Mouse (Mus musculus) kidney, postnatal 14 days (tissue): Measurements from ENCODE around the gene Adamts15.

Source experiments
- DNase-seq: peaks from one replicate; pipeline ENCODE4 v3.0.0; 2022; ENCODE audit warnings: mixed read lengths

Gene Adamts15

DNA sequence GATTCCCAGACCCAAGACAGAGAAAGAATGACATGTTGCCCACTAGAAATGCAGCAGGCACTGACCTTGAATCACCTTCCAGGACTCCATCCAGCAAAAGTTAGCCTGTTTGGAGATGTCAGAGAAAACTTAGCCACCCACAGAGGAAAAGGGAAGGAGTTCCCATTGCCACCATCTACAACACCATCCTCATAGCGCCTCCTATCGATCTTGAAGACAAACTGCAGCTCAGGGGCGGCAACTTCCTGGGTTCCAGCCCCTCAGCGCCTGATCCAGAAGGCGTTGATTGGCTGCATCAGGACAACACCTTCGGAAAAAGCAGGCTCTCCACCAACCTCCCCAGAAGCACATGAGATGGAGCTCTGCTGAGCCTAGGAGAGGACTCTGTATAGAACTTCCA lies 1.5 kb downstream of the Adamts15 start:
- DNase-seq, result peak; percentile 63

DNA sequence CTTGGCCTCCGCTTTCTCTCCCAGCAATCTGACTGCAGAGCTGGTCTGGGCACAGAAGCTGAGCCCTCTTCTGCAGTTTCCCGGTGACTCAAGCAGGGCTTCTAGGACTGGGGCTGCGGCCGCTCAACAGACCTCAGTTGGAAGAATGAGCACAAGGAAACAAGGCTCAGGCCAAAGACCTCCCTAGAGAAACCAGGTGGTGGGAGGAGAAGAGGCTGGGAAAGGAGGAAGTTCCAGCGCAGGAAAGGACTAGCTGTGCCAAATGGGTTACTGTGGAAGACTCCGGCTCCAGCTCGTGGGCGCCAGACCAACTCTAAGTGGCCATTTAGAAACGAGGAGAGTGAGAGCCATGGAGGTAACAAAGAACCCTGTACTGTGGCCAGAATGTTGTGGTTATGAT lies 2.6 kb downstream of the Adamts15 start:
- no peak for DNase-seq

DNA sequence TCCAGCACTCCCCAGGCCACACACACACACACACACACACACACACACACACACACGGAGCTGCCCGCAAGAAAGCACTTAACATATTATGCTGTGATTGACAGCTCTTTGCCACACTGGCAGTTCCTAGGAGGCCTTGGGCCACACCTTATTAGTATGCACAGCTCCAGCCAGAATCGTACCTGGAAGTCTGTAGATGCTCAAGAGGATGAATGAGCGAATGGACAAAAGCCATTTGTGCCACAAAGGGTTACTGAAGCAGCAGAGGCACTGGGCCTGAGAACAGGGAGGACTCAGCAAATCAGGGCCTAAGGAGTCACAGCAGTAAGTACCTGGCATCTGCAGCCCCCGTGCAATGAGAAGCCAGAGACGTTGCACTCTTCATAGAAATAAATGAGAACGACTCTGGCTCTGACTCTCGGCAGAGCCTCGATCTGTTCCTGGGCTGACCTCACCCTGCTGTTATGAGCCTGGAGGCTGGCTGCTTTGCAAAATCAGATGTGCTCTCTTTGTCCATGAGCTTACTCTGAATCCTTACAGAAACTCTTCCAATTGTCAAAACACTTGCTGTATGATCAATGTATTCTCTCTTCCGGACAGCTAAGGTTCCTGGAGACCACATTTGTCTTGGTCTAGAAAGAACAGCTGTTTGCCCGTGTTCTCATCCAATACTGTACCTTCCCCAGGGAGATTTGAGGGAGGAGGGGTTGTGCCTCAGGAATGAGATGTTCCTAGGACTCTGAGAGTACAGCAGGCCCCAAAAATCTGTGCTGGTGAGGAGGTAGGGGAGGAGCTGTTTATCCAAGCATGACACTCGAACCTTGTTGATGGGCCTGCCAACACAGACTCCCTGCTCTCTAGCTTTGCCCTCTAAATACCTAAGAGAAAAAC lies 3.5 kb downstream of the Adamts15 start:
- peak; percentile 27 for DNase-seq

DNA sequence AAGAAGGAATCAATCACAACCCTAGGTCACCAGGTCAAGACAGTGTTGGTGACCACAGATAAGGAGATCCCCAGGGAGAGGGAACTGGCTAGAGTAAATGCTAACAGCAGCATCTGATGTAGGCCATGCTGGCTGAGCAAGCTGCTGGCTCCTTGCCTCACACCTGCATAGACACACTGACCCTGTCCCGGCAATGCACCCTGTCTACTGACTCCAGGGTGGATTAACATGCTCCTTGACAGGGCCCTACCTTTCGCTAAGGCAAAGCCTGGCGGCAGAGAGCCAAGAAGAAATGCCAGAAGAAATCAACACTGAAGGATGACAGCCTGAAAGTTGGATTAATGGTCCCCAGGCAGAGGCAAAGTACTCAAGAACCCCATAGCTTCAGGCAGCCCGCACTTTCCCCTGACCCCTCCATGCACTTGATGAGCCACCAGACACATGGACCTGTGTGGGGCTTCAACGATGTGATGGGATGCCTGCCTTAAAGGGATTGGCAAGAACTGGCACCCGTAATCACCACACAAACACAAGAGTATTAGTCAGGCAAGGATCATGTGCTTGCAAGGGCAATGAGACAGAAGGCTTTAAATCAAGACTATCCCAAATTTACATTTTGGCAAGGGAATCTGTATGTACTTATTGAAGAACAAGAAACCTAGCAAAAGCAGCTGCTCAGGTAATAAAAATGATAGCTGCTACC lies 5.8 kb downstream of the Adamts15 start:
- DNase-seq, result peak; percentile 53

GRCm38 (mm10) chr9:30914241-30914640 lies 8.0 kb downstream of the Adamts15 start:
- DNase-seq, result no peak

DNA sequence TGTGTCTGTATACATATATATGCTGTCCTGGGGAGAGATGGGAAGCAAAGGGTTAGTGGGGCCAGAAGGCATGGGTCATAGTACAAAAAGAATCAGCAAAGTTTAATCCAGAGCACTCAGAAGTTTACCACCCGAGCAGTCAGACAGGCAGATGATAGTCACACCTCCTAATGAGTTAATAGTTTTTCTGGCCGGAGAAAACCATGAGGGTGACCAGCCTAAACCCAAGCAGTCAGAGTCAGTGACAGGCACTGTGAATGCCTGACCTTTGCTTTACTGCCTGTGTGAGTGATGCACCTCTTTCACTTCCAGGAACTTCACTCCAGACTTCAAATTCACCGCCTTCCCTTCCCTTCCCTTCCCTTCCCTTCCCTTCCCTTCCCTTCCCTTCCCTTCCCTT lies 8.8 kb downstream of the Adamts15 start:
- peak; percentile 67 for DNase-seq

GRCm38 (mm10) chr9:30912161-30912560 lies 10.1 kb downstream of the Adamts15 start:
- no peak for DNase-seq

DNA sequence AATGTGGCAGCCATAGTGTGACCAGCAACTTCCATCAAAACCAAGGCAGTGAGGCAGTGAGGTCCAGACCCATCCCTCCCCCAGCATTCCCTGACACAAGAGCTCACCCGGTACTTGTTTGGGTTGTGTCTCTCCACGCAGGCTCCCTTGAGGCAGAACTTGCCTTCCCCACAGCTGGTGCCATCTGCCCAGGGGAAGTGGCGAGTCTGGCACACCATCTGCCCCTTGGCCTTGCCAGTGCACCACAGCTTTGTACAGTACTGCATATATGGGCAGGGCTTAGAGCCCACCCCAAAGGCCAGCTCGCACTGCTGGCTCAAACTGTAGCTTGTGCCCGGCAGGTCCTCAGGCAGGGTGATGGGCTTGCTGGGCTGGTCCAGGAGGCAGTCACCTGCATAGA lies 11.8 kb downstream of the Adamts15 start:
- DNase-seq, result no peak

DNA sequence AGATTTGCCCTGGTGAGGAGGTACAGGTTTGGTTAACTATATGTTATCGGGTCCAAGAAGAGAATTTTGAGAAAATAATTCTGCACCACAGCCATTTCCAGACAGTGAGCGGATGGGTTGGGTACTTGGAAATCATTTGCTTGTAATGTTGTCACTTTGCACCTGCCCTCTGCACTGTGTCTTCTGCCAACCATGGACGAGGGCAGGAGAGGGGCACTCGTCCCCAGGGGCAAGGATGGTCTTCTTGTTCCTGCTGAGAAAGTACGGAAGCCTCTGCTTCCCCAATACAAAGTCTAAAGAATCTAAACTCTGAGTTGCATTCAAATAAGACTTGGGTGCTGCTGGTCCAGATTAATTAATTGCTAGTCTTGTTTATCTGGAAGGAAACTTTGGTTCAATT lies 13.3 kb downstream of the Adamts15 start:
- DNase-seq, result peak; percentile 36

DNA sequence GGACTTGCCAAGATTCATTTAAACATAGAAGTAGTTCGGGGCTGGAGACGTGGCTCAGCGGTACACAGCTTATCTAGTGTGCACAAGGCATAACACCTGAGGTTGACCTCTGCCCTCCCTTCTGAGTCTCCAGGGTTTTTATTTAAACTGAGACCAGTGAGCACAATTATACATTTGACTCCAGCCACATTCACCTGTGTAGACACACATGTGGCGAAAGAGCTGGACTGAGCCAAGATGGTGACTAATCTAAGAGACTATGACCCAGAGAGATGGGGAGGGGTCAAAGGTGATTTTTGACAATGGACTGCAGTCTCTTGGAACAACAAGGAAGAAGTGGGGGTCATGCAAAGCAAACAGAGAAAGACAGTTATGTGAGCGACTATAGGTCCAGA lies 14.0 kb downstream of the Adamts15 start:
- DNase-seq, result no peak

- DNase-seq, result peak; percentile 30
Observed at GRCm38 (mm10) chr9:30907677-30908295, 14.5 kb downstream of the Adamts15 start.

GRCm38 (mm10) chr9:30906426-30906825 lies 15.8 kb downstream of the Adamts15 start:
- DNase-seq, result no peak

DNA sequence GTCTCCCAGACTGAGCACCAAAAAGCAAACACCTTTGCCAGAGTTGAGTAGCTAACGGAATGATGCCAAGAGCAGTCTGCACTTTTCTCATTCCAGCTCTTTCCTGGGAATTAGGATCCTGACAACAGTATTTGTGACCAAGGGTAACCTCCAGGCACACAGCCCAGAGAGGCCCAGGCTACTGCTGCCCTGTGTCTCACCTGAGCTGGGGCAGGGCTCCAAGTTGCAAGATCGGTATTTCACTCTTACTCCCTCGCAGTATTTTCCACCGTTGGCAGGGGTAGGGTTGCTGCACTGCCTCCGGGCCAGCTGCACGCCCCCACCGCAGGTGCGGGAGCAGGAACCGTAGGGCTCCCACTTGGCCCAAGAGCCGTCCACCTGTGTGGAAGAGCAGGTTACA lies 16.4 kb downstream of the Adamts15 start:
- DNase-seq, result no peak

DNA sequence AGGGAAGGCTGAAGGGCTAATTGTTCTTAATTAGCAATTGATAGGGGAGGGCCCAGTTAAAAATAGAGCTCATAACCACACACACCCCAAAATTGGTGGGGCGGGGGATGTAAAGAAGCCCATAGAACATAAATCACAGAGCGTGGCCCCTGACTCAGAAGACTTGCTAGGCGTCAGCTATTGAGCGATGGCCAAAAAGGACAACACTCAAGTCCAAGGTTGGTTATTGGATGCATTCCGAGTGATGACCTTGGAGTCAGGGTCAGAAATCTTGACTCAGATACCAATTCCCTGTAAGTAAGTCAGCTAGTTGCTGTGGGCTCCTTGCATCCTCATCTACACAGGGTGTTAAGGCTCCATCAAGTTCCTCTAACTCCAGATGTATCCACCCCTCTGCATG lies 19.0 kb downstream of the Adamts15 start:
- no peak for DNase-seq

GRCm38 (mm10) chr9:30902641-30903040 lies 19.6 kb downstream of the Adamts15 start:
- no peak for DNase-seq

DNA sequence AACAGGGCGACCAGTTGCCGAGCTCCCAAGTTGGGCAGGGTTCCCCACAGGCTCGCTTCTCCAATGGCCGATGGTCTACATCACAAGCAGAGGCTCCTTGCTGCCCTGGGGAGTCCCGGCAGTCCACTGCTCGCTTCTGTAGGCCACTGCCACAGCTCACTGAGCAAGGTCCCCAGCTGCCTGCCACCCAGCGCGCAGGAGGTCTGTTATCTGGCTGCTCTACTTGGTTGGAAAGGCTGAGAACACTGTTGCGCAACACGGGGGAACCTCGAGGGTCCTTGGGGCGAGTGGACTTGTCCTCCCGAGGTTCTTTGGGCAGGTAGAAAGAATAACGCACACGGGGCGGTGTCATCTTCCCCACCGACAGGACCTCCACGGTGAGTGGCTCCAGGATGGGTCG lies 20.1 kb downstream of the Adamts15 start:
- no peak for DNase-seq

DNA sequence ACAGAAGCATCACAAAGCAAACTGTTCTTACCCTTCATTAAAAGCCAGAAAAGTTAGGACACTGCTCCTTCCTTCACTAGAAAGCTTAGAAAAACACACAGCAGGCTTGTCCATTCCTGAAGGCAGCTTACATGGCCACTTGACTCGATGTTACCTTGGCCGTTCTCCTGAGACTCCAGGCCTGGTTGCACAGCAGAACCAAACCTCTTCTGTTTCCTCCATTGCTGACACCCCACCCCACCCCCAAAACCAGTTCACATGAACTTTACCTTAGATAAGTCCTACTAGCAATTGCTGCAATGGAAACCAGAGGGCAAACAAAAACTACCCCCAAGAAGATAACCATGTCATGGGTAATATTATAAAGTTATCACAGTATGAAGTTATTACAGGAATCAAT lies 25.1 kb downstream of the Adamts15 start:
- no peak for DNase-seq

DNA sequence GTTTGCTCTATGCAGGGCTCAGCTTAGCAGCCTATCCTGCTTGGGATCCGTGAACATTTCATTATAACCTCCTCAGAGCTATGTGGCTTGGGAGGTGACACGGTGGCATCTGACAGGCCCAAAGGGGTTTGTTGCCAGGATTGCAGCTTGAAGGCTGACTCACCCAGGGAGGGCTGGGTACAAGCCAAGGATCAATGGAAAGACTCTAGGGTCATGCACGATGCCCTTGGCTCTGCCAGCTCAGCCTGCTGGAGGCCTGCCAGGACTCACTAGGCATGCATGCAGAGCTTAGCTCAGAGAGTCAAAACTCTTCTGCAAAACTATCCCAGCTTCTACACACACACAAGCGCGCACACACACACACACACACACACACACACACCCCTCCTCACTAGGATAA lies 25.5 kb downstream of the Adamts15 start:
- peak; percentile 93 for DNase-seq

GRCm38 (mm10) chr9:30895618-30896017 lies 26.6 kb downstream of the Adamts15 start:
- peak; percentile 19 for DNase-seq

DNA sequence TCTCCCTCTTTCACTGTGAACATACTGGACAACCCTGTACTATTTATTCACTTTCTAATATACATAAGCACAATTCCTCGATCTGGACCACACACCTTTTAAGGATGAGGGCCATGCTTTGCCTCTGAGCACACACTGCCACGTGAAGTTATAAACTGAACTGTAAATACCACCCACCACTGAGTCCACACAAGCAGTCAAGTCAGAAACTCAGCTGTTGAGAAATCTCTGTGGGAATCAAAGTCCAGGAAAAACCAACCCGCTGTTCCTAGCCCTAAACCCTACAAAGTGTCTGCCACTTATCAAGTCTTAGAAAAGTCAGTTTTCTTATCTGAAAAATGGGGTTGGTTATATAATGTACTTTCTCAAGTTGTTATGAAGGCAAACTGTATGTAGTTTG lies 36.0 kb downstream of the Adamts15 start:
- DNase-seq, result no peak

DNA sequence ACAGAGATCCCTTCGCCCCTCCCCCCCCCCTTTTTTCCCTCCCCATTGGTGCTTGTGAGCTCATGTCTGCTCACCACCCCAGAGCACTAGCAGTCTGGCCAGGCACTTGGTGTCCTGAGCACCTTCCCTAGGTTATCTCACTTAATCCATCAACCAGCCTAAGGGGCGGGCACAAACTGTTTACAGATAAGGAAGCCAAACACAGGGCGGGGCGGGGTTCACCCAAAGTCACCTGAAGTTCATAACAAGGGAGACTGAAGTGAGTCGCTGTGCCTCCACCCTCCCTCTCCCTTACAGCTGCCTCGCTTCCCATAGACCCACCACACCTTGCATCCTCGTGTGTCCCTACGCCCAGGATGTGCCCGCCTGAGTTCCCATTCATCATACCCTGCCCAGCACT lies 41.7 kb downstream of the Adamts15 start:
- DNase-seq, result no peak

- no peak for DNase-seq
Observed at GRCm38 (mm10) chr9:30879947-30880273, 42.3 kb downstream of the Adamts15 start.

- no peak for DNase-seq
Observed at GRCm38 (mm10) chr9:30879248-30879946, 42.9 kb downstream of the Adamts15 start.
